Mouse (Mus musculus) adrenal gland (tissue): ENCODE measurements around the gene Thsd7b.
"Not testable (repeated sequence)": the region's sequence is repeated elsewhere in the genome, so short reads cannot be mapped to it uniquely, and the experiment has no call there.

Experiments
- intact Hi-C: fragments of 180-260 bp; cut with DNase I; formaldehyde crosslinking; loops from one replicate; pipeline ENCODE4 v1.15.1; 2025

Thsd7b gene

GRCm38 (mm10) chr1:129624519-129624918 lies 351.4 kb downstream of the Thsd7b start:
- intact Hi-C loops: no loop called here

DNA sequence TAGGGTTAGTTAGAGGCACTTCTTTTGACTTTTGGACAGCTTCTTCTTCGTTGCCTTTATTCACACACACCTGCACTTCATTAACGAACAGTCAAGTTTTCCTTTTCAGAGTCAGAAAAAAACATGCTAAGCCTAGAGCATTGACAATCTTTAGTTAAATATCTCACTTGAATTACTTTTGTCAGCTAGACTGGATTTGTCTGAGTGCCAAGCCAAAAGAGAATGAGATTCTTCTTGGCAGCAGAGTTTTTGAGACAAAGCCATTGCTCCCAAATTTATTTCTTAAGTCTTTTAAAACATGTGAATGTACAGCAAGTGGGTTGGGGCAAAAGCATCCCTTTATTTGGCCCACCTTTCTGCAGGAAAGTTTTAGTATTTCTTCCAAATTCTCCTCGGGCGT lies 362.0 kb downstream of the Thsd7b start:
- intact Hi-C loops: no loop called here

GRCm38 (mm10) chr1:129644252-129644861 lies 371.3 kb downstream of the Thsd7b start:
- intact Hi-C loops: no loop called here

- intact Hi-C loops: not testable (repeated sequence)
Observed at GRCm38 (mm10) chr1:129651448-129651847, 378.3 kb downstream of the Thsd7b start.

GRCm38 (mm10) chr1:129658045-129658444 lies 384.9 kb downstream of the Thsd7b start:
- intact Hi-C loops: no loop called here

DNA sequence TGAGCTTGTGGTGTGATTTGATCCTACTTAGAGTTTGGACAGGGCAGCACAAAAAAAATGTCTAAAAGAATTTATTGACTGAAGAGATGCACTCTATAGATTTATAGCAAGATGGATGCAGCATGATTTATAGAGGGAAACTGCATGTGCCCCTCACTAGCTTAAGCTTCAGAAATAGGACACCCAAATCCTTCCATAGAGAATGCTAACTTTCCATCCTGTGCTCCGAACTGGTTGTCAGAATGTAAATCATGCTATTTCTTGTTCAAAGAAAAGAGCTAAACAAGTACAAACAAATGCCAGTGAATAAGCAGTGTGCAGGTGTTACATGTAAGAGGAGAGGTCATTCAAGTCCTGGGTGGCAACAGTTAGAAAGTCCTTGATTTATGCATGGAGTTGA lies 402.8 kb downstream of the Thsd7b start:
- intact Hi-C loops: no loop called here

DNA sequence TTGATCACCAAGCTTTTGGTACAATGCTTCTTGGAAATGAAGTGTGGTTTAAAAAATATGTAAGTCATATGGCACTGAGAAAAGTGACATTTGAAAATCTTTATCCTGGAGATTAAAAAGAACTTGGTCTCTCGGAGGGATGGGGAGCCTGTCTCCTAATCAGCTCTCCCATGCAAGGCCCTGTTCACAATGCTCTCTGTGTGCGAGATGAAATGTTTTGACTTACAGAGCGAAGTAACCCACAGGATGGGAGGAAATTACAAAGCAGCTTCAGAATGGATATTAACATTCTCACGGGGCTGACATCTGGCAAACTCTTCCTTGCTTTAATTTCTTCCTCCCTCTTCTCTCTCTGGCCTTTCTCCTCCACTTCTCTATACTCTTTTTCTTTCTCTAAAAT lies 405.7 kb downstream of the Thsd7b start:
- intact Hi-C loops: no loop called here

DNA sequence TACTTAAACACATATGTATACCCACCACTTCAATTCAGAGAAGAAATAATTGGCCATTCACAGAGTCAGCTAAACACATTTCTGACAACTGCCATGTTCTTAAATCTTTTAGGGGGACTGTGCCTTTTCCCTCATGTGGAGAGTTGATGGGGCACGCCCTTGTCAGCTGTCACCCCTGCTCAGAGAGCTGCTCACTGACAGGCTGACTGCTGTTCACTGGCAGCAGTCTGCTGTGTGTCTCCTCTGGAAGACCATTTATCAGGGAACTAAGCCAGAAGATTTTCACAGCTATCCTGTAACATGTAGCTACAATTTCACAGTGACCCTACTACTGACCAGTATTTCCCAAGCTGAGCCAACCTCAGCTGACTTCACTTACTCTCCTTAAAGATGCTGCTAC lies 432.6 kb downstream of the Thsd7b start:
- intact Hi-C loops: no loop called here

GRCm38 (mm10) chr1:129712706-129713105 lies 439.6 kb downstream of the Thsd7b start:
- intact Hi-C loops: loop anchor here (10.0 kb wide), 1 partner anchor 218 kb away; no protein-coding TSS in a partner anchor

- intact Hi-C loops: loop anchor here (10.0 kb wide), 1 partner anchor 219 kb away; no protein-coding TSS in a partner anchor
Observed at GRCm38 (mm10) chr1:129713571-129713970, 440.5 kb downstream of the Thsd7b start.

DNA sequence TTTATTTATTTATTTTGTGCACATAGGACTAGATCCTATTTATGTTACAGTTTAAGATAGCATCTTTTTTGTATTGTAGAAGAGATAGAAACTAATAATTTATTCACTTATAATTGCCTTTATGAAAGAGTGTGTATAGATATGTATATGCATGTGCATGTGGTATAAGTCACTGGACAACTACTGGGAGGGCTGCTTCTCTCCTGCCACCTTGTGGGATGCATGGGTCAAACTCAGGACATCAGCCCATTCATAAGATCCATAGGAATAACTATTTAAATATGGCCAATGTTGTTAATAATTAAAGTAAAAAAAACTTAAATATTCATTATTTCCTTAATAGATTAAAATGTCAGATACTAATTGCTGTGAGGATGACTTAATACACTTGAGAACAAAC lies 446.5 kb downstream of the Thsd7b start:
- intact Hi-C loops: loop anchor here (10.0 kb wide), 1 partner anchor 225 kb away; no protein-coding TSS in a partner anchor

DNA sequence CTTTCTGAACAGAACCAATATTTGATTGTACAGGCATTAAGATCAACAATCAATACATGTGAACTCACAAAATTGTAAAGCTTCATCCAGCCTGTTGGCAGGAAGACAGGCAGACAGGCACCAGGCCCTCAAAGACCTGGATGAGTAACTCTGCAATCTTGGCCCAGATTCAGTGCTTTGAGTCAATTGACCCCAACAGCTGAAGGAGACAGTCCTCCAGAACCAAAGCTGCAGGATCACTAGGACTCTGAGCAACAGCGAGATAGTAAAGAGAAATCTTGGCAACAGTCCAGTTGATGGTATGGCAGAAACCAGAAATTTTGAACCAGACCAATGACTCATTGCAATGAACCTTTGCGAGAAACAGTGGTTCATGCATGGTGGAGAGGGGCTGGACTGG lies 458.9 kb downstream of the Thsd7b start:
- intact Hi-C loops: no loop called here

DNA sequence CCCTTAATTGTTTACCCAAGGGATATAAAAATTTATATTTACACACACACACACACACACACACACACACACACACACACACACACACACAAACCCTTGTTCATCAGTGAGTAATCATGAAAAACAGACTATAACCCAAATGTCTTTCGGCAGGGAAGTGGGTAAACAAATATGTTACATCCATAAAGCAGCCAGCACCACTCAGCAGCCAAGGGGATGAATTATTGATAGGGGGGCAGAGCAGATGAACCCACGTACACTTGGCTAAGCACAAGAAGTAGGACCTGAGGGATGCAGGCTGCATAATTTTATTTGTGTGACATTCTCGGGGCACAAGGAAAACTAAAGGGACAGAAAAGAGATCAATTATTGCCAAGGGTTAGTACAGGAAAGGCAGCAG lies 474.5 kb downstream of the Thsd7b start:
- intact Hi-C loops: no loop called here

DNA sequence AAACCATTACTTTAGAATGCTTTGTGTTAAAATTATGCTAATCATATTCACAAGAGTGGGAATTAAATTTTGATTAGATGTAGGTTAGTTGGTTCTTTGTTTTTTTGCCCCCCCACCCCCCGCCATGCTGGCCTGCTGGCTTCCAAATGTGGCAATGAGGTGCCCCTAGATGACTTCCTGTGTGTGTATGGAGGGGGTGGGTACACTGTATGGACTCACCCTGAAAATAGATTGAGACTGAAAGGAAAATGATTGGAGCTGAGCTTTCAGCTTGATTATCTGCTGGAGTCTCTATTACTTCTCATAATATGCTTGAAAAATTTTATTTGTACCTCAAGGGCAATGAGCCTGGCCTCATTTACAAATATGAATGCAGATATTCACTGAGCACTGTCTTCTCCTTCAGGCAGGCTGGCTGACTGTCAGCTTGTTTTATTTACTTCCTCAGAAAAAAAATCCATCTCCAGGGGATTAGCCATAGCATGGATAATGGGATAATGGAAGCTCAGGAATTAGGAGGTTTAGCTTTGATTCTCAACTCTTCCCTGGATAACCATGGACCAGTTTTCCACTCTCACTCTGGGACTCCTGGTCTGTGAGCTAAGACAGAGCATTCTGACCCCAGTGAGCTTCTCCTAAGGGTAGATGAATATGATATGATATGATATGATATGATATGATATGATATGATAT lies 483.6 kb downstream of the Thsd7b start:
- intact Hi-C loops: no loop called here

- intact Hi-C loops: no loop called here
Observed at GRCm38 (mm10) chr1:129759003-129759402, 485.9 kb downstream of the Thsd7b start.

GRCm38 (mm10) chr1:129761234-129761633 lies 488.1 kb downstream of the Thsd7b start:
- intact Hi-C loops: no loop called here

DNA sequence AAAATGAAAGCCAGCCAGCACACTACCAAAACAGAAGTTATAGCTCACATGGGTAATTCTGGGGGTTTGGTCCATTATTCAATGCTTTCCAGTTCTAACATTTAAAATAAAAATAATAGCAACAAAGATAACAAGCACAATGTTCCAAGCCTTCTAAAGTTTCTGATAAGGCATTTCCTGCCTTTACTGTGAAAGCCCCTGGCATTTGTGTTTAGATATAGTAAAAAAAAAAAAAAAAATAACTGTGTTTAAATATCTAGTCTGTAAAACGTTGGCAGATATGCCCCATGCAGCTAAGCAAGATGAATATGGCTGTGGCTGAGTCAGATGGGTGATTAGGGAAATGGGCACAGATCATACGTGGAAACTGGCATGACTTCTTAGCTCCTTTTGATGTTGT lies 491.6 kb downstream of the Thsd7b start:
- intact Hi-C loops: no loop called here

- intact Hi-C loops: no loop called here
Observed at GRCm38 (mm10) chr1:129777055-129777454, 504.0 kb downstream of the Thsd7b start.

GRCm38 (mm10) chr1:129779506-129779905 lies 506.4 kb downstream of the Thsd7b start:
- intact Hi-C loops: no loop called here

GRCm38 (mm10) chr1:129780589-129780988 lies 507.5 kb downstream of the Thsd7b start:
- intact Hi-C loops: no loop called here

DNA sequence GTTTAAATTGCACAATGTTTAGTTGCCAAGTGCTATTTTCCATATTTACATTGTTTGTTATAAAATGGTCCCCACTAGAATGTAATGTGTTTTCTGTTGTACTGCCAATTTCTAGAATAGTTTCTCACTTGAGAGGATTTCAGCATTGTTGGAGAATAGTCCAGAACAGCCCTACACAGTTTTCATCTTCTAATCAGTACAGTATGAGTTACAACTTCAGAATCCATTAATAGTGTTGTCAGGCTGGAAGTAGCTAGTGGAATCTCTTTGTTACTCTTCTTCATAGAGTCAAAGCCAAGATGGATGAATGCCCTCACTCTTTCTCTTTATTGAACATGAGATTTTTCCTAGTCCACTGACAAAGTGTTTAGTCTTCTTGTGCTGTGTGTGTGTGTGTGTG lies 525.4 kb downstream of the Thsd7b start:
- intact Hi-C loops: no loop called here

DNA sequence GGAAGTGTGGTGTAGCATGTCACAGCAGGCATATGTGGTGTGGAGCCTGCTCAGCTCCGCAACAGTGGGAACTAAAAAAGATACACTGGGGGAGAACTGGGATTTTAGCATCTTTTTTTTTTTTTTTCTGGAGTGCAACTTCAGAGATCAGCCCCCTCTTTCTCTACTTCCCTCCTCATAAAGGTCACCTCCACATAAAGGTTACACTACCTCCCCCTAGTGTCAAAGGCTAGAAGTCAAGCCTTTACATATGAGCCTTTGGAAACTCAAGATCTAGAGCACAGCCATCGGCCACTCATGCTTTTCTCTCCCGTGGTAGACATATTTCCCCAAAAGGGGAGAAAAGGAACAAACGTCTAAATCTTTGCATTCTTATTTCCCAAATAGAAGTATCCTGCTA lies 553.8 kb downstream of the Thsd7b start:
- intact Hi-C loops: loop anchor here (5.0 kb wide), 1 partner anchor 335 kb away; no protein-coding TSS in a partner anchor

DNA sequence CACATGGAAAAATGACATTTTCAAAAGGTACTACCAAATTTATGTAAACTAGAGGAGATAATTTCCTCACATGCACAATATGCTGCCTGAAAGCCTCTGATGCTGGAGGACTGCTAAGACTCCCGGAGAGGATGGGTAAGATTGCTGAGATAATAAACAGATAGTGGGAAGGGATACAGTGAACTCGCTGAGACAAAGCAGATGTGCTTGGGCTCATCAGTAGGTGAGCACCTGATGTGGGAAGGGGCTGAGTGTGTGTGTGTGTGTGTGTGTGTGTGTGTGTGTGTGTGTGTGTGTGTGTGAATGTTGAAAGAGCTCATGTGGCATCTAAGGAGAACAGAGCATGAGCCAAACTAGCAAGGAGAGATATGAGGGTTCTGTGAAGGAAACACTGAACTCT lies 564.2 kb downstream of the Thsd7b start:
- intact Hi-C loops: no loop called here
